Mouse (Mus musculus): ENCODE results near the gene 4930426L09Rik.
"Not testable (repeated sequence)": the region's sequence is repeated elsewhere in the genome, so short reads cannot be mapped to it uniquely, and the experiment has no call there.

The 4930426L09Rik gene

DNA sequence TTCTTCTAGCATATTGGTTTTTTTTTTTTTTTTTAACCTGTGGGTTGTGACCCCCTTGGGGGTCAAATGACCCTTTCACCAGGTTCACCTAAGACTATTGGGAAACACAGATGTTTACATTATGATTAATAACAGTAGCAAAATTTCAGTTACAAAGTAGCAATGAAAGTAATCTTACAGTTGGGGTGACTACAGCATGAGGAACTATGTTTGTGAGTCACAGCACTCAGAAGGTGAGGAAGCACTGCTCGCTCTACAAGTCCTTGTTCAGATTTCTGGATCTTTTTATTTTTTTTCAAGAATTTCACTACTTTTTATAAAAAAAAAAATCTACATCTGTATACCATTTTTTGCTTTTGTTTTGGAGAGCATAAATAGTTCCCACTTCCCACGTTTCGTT is 26.6 kb upstream of the 4930426L09Rik start:
- no peak for DNase-seq

DNA sequence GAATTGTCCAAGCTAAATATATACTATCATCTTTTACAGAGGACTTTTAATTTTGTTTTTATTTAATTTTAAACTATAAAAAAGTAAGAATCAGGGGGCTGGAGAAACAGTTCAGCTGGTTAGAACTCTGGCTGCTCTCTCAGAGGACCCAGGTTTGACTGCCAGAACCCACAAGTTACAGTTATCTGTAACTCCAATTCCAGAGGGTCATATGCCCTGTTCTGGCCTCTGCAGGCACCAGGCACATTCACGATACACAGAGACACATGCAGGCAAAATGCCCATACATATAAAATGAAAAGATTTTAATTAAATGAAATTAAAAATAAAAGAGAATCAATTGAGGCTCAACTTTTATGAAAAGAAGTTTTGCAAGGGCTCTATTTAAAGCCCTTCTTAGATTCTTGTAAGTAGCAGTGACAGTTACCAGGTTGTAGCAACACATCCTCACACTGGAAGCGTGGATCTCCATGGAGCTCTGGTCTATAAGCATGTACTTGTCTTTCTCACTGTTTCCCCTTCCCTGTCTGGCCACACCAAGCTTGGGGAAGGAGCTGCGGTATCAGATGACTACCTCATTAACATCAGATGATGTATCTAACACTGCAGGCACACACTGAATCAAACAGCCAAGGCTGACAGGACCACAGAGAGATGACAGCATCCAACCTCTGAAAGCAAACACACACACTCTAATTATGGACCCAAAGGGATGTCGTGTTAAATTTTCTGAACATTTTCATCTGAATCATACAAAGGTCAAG is 23.1 kb upstream of the 4930426L09Rik start:
- DNase-seq = no peak

DNA sequence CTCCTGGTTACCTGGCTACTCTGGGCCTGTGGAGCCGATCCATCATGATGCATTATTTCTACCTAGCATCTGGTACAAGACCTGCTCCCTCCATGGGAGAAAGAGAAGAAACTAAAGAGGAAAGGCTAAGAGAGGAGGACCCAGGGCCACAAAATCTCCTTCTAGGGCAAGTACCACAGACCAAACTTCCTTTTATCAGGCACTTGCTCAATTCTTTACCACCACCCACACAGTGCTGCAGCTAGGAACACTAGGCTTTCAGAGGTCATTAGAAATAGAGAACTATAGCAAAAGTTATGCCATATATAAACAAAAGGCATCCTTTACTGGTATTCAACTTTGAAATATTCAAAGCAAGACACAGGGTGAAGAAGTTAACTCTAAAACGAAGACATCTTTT is 22.0 kb upstream of the 4930426L09Rik start:
- no peak for DNase-seq

DNA sequence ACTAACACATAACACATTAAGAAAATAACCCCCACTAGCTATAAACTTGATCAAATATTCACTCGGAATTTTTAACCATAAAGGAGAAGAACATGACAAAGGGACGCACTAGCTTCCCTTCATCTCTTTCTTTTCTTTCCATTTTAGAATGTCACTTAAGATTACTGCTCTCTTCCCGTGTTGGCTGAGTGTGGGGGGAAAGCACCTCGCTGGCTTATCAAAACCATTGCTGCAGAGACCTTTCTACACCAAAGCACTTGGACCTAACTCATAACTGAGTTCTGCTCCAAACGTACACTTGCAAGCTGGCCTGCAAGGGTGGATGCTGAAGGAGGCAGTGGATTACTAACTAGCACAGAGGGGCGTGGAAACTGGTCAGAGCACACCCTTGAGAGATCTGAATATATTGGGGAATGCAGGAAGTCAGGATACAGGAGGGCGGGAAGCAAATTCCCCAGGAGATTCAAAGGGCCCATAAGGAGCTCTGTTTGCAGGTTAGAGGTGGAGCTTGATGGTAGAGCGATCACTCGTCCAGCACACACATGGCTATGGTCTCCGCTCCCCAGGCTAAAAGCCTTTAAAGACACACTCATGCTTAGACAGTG is 20.8 kb upstream of the 4930426L09Rik start:
- DNase-seq = no peak

DNA sequence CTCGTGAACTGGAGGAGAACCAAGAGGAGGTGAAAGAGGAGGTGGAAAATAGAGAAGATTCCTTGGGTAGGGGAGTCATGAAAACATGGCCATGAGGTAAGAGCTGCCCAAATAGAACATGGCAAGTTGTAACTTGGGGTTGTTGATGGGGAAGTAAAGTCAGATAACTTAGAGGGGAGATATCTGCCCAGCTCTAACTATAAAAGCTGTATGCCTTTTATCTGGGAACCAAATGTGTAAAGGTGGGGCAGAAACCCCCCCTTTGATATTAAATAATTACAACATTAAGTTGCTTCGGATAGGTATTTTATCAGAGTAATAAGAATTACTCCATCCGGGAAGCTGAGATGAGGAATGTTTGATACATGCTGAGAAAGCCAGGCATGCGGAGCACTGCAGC is 19.1 kb upstream of the 4930426L09Rik start:
- no peak for DNase-seq

DNA sequence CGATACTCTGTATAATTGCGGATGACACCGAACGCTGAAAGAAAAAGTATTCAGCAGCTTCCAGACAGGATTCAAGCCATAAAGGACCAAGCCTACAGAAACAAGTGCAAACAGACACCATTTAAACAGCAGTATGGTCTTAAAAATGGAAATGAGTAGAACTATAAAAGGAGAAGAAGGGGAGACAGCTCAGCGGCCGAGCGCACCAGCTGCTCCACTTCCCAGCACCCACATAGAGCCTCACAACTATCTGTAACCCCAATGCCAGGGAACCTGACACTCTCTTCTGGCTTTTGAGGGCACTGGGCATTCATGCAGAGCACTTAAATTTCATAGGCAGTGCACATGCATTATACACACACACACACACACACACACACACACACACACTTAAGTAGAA is 18.5 kb upstream of the 4930426L09Rik start:
- DNase-seq = no peak

DNA sequence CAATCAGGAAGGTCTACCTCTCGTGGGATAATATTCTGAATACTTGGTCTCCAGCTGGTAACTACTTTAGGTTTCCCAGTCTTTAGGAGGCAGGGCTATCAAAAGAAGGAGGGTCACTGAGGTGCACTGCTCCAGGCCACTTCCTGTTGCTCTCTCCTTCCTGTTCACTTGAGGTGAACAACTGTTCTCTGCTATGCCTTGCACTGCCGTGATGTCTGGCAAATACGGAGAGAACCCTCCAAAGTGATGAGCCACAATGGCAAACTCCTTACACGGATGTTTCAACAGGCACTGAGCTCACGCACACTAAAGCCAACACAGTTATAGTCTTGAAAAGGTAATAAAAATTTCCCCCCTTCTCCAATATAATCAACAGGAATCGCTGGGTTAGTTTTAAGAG is 15.6 kb upstream of the 4930426L09Rik start:
- no peak for DNase-seq

DNA sequence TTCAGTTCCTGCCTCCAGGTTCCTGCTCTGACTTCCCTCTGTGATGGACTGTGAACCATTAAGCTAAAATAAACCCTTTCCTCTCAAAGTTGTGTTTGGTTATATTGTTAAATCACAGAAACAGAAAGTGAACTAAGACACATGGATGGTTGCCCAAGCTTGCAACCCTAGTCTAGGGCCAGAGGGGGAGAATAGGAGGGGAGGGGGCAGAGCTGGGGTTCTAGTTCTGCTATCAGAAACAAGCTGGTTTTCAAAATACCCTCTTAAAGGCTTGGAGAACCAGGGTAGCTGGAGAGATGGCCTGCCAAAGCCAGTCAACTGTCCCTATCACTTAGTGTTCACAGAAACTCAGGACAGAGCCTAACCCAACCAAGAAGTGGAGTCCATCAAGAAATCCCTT is 14.6 kb upstream of the 4930426L09Rik start:
- no peak for DNase-seq

DNA sequence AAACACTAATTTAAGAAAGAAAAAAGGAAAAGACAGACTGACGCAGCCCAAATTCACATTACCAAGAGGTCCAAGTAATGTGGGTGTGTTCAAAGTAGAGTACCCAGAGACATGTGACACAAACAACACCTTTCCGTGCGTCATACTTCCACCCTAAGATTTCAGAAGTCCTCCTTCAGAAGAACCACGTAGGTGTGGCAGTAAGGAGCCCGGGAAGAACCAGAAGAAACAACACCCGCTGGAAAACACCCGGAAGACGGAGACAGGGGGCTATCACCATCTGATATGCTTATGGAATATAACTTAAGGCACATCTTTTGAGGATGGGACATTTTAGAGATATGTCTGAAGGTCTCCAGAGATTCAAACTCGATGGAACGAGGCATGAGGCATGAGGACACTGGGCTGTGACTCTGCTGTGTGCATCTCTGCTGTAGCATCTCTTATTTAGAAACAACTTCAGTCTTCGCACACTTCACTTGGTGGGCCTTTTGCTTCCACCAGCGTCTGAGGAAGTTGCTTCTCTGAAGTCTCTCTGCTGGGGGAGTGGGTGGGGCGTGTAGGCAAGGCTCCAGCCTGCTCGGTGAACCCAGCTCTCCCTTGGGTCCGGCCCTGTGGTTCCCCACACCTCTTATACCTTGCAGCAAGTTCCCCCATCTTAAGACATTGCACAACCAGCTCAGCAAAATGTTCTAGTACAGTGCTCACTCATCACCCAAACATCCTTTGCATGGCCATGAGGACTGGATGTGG is 13.9 kb upstream of the 4930426L09Rik start:
- DNase-seq = no peak

DNA sequence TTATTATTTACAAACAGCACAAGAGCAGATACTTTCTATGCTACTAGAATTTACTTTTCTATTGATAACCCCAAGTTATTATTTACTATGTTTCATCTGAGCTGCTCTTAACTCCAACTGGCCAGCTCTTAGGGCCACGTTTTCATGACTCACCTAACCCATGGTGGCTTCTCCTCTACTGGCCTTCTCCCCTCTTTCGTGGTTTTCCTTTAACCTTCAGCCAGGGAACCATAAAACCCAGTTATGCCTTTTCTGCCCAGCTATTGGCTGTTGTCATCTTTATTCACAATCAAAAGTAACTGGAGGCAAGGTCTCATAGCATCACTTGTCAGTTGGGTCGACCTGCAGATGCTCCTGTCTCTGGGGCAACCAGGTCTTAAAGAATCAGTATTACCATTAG is 12.6 kb upstream of the 4930426L09Rik start:
- no peak for DNase-seq

DNA sequence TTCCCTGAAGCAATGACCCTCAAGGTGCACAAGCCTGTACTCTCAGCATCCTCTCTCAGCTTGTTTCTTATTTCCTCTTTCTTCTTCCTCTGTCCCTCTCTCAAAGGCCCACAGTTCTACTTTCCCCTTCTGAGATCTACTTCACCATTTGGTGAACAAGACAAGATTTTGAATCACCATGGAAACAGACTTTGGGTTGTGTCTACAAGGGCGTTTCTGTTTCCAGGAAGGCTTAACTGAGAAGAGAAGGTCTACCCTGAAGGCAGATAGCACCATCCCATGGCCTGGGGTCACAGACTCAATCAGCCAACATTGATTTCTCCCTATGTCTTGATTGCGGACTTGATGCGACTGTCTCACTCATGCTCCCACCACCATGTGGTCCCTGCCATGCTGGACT is 9.3 kb upstream of the 4930426L09Rik start:
- no peak for DNase-seq

DNA sequence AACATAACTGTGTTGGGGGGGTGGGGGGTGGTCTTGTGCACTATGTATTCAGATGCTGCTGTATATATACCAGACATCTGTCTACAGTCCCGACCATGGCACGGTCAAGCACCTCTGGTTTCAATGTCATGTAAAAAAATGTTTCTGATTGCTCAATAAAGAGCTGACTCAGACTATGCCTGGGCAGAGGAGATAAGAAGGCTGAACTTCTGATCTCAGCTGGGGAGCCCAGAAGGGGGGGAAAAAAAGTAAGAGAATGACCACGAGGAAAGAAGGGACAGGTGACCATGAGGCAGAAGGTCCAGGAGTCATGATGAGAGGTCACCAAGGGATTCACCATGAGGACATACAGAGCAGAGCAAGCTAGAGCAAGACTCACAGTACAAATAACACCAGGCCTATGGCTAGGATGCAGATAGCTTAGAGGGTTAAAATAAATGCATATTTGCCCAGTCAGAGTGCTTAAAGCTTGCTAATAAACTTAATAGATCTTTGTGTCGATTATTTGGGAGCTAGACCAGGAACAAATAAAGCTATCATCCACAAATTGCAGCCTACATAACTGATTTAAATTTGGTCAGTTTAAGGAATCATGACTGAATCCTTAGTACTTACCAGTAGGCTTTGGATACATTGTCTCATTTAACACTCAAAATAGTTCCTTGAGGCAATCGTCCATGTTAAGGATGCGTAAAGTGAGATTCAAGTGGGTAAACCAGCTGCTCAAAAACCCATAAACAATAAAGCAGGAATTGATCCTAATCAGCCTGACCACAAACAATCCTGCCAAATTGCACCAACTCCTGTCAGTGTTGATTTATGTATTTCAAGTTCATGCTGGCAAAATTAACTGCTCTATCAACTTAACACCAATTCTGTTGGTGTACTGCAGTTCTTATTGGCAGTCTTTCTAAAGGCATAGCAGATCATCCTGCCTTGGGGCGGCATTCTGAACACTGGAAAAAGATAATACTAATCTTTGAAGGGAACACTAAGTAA is 5.3 kb upstream of the 4930426L09Rik start:
- no peak for DNase-seq

DNA sequence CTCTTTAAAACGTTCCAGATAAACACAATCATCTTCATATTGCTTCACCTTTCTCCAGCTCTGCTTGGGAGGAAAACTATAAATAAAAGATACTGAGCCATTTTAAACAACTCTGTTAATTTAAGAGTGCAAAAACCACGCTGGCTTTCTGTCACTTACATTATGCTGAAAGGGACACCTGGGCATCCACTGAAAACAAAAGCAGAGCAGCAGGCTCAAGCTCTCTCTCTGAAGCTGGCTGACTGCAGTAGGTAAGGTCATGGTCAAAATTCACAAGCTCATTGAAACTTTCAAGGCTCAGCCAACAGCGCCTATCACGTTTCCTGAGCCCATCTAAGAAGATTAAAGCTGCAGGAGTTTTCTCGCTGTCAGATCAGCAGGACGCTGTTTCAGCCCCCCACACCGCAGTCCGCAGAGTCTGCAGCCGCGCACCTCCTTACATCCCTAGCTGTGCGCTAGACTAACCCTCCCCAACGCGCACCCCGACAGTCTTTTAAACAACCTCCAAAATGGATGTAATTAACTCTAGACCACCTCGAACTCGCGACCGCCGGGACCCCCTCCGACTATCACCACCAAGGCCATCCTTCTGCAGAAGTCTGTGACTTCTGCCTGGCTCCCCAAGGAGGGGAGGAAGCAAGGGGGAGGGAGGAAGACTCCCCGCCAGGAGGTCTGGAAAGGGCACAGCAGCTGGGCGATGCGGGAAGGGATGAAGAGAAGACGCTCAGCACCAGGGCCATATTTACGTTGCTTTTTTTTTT is 1.5 kb upstream of the 4930426L09Rik start:
- DNase-seq = peak; percentile 31 to 41

DNA sequence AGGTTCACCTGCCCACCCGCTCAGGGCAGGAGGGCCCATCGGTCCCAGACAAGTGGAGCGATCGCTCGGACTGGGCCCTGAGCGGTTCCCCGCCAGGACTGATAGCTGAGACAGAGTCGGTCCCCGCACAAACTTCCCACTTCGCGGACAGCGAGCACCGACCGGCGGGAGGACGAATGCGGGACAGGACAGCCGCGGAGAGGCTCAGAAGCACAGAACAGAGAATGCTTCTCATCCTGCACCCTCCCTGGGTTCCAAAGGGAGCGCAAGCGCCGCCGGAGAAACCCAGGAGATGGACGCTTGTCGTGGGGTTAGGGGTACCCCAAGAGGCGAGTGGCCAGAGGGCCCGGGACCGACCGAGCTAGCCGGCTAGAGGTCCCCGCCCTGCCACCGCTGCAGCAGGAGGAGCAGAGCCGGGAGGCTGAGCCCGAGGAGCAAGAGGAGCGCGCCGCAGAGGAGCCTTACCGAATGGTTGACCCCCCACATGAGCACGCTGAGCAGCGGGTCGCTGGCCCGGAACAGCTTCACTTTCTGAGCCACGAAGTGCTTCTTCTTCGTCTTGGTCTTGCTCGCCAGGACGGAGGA is 664 bp upstream of the 4930426L09Rik start:
- DNase-seq = peak; percentile 57 to 67

DNA sequence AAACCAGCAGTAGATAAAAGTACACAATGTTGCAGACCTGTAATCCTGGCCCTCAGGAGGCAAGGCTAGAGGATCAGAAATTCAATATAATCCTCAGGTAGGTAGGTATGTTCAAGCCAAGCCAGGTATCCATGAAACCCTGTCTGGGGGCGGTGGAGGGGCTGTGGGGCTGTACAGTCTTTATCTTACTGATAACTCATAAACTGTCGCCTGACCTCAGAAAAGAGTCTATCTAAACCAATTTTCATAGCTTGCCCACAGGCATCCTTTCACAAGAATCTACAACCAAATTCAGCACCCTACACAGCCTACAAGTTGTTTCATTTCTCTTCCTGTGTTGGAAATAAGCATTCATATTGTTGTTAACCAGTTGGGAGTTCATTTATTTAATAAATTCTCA is 1.3 kb downstream of the 4930426L09Rik start:
- DNase-seq = no peak

DNA sequence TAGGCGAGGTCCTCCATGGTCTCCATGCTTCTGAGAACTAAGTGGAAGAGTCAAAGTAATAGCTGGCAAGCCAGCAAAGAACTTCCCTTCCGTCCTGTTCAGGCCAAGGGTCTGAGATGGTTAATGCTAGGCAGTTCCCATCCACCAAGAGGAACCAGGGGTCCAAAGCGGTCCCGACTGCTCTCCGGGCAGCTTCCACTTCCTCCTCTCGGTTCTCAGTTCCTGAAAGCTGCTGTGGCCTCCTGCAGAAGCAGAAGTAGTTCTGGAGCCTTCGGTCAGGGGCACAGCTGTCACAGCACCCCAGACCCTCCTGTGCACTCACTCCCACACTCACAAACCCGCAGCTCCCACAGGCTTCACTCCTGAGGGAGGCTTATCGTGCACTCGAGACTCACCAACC is 6.7 kb downstream of the 4930426L09Rik start:
- DNase-seq = no peak

DNA sequence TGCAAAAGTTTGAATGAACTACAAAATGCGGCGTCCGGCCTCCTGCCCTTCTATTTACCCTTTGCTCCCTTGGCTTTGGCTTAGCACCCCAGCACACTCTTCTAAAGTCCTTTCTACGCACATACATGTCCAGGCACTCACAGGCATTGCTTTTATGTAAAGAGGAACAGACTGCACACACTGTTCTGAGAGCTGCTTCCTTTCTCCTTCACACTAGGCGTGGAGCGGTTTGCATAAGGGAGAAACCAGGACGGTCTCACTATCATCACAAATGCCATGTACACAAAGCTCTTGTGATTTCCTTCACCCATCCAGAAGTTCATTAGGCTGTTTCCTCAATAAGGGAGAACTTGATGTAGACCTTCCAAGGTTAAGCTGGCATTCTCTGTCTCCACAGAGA is 8.0 kb downstream of the 4930426L09Rik start:
- DNase-seq = no peak

DNA sequence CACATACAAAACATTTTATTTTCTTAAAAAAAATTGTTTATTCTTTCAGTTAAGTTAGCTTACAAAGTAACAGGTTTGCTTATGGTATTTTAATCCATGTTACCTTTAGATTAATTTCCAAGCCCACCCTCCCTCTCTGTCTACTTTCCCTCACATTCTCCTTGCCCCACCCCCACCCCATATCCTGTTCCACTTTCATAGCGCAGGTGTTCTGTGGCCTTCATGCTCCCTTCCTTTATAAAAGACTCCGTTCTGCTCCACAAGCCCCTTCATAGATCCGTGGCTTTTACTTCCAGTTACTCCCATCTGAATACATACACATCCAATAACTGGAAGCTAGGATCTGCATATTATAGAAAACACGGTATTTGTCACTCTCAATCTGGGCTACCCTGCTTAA is 9.4 kb downstream of the 4930426L09Rik start:
- no peak for DNase-seq

DNA sequence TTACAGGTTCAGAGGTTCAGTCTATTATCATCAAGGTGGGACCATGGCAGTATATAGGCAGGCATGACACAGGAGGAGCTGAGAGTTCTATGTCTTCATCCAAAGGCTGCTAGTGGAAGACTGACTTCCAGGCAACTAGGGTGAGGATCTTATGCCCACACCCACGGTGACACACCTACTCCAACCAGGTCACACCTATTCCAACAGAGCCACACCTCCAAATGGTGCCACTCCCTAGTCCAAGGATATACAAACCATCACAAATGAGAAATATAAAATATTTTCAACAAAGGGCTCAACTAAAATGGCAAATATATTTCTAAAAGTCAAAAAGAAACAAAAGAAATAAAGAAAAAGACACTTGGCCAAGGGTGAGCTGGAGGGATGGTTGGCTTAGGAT is 12.4 kb downstream of the 4930426L09Rik start:
- not testable (repeated sequence) for DNase-seq

DNA sequence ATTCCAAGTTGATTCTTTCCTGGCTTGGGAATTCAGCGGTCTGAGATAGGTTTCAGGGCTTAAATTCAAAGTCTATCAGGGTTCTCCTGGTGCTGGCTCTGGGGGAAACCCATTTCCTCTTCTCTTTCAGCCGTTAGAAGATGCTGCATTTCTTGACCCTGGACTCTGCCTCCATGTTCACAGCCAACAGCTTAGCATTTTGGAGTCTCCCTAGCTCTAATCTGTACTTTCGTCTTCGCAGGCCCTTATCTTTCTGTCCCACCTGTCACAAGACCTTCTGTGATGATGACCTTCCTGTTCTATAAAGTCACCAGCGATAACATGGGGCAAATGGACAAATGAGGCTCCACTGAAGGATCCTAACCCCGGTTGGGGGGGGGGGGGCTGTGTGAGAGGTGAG is 13.3 kb downstream of the 4930426L09Rik start:
- no peak for DNase-seq

DNA sequence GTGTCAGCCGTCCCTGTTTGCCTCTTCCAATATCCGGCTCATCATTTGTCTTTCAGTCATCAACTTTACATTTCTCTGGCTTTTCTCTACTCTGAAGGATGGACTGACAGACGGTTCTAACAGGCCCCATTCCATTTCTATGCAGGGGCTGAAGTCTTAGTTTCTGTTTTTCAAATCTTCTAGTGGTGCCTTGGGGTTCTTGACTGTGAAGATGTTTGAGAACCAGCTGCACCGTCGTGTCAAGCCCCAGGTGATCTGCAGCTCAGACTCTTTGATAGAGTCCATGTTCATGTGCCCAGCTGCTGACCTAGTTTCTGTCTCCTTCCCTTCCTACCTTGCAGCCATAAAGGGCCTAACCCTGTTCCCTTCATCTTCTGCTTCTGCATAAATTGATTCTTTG is 18.2 kb downstream of the 4930426L09Rik start:
- no peak for DNase-seq

DNA sequence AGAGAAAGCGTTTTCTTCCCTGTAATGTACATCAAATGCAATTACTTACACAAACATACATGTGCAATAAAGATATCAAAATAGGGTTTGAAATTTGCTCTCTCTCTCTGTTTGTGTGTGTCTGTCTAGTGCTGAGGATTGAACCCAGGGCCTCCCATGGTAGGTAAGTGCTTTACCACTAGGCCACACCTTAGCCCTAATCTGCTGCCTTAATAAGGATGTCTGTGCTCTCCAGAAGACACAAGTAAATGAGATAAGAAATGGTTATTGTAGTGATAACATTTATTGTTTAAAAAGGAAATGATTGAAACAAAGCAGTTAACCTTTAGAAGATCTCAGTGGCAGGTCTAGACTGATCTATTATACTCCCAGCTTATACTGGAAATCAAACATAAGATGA is 18.7 kb downstream of the 4930426L09Rik start:
- no peak for DNase-seq
